Mouse (Mus musculus) urinary bladder, postnatal 10 days (tissue): ENCODE results near the gene Laptm5.

Experiments used
- DNase-seq: peaks from one replicate; pipeline ENCODE4 v3.0.0; 2022; ENCODE audit warnings: low spot score

The Laptm5 gene

DNA sequence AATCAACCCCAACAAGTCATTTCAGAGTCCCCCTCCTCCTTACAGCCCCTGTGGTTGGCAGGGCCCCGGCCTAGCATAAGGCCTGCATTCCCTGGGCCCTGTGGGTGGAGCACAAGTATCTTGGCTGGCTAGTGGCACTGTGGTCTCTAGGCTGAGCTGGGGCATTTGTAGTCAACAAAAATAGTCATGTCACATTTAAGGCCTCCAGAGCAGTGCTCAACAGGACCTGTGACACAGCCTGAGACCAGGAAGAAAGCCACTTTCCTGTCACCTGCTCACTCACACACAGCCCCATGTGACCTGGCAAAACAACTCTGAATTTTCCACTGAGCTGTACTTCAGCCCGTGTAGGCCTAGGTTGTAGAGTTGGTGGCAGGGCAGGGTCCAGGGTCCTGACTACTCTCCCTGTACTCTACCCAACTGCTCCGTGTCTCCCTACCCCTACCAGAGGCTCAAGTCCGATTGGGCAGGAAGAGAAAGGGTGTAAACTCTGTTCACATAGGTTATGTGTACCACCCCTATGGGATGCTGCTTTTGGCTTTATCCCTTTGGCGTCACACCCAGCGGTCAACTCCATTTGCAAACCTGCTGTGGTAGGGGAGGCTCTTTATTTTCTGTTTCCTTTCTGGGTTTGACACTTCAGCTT, 13.0 kb upstream of the Laptm5 start:
- DNase-seq = no peak

DNA sequence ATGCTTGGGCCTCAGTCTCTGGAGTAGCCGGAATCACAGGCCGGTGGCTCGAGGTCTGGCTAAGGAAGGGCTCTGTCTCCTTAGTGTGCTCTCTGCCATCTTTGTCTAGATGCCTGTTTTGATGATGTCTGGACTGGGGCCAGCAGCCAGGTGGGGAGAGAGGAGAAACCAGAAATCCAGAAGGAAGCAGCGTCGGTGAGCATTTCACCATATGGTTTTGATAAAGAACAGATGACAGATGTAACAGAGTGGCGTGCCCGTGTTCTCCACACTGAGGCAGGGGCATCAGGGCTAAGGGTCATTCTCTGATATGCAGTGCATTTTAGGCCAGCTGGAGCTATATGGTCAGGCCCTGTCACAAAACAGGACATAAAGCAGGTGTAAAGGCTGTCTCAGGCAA, 12.2 kb upstream of the Laptm5 start:
- no peak for DNase-seq

DNA sequence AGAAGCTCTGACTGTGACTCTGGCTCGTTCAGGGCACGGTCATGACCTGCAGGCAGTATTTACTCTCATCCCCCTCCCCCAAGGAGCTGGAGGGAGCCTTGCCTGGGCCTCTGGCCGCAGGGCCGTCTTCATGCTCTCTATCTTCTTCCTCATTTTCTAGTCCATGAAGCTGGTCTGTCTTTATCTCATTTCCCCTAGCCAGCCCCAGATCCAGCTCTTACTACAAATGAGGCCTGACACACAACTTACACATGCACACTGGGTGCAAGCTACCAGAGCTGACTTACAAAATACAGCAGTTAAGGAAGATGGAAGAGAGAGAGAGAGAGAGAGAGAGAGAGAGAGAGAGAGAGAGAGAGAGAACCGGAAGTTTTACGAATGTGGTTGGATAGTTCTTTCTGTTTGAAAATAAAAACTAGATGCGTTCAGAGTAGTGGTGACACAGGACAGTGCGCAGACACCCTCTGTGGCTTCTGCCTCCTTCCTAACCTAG, 10.6 kb upstream of the Laptm5 start:
- no peak for DNase-seq

DNA sequence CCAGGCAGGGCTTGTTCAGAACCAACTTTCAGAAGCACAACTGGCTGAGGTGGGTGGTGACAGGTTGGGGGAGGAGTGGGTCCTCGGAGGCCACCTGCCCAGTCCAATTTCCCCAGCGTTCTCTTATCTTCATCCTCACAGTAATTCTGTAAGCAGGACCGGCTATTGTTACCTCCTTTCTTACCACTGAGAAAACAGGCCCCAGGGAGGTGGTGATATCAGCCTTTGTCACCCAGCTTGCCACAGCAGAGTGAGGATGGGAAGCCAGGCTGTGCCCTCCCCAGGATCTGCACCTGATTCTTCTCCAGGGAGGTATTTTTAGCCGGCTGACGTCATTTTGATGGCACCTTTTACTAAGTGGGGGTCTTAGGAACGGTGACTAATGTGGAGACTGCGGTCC, 7.9 kb upstream of the Laptm5 start:
- DNase-seq = no peak

DNA sequence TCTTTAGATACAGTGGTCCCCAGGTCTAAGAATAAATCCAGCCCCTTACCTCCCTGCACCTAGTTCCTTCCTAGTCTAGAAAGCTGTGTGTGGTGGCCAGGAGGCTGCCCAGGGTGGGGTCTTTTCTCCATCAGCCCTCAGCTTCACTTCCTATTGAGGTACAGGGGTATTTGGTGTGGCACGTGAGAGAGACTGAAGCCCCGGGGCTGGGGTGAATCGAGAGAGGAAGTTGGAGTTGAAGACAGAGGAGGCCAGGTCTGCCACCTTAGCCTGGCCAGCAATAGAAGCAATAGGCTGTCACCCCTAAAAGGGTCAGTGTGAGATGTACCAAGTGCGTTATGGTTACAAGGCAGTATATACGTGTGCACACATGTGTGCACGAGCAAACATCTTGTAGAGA, 7.0 kb upstream of the Laptm5 start:
- DNase-seq = no peak

DNA sequence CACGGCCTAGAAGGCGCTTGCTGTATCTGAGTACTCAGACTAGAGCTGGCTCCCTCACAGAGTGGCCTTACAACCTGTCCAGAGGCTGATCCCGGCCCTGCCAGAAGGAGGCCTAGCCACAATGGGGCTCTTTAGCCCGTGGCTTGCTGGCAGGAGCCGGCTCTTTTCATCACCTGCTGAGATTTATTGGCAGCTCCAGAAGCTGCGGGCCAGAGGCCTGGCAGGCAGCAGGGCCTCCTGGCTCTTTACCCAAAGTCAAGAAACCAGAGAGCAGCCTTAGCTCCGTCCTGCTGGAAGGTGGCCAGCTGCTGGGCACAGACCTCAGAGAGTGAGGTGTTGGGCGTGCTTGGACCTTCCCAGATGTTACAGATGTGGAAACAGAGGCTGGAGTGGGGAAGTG, 6.6 kb upstream of the Laptm5 start:
- DNase-seq = no peak

DNA sequence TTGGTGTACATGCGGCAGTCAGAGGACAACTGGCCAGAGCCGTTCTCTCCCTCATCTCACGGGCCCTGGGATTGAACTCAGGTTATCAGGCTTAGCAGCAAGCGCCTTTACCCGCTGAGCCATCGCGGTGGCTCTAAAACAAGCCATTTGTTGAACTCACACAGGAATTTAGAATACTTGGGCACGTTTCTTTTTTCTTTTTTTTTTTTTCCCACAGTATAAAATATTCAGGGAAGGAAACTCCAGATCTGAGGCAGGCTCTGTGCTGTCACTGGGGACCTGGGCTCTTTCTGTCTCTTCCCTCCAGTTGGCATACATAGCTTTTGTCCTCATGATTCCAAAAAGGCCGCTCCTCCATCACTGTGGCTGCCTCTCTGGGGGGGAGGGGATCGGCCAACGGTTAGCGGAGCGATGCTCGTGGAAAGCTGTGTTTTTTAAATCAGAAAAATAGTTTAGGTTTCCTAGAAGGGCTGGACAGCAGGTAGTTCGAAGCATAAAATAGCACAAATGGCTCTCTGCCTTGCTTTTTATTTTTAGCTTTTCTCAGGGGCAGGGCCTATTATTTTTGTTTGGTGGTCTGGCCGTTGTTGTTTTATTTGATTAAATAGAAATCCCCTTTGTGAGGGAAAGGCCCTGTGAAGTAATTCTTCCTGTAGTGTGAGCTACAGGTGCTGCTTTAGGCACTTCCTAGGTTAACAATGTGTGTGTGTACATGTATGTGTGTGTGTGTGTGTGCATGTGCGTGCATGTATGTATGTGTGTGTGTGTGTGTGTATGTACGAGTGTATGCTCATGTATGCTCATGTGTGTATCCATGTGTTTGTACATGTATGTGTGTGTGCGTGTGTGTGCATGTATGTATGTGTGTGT, 5.5 kb upstream of the Laptm5 start:
- no peak for DNase-seq

DNA sequence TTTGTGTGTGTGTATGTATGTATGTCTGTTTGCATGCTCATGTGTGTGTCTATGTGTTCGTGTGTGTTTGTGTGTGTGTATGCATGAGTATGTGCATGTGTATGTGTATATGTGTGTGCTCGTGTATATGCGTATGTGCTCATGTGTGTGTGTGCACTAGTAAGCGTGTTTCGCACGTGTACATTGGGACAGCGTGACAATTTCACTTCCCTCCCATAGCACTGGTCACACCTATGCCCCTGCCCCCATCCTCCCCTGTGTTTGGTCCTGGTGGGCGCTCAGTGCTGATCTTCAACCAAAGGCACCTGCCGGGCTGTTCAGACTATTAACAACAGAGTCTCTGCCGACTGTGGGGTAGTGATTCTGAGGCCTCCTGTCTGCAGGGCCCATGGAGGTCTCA, 4.8 kb upstream of the Laptm5 start:
- DNase-seq = no peak

DNA sequence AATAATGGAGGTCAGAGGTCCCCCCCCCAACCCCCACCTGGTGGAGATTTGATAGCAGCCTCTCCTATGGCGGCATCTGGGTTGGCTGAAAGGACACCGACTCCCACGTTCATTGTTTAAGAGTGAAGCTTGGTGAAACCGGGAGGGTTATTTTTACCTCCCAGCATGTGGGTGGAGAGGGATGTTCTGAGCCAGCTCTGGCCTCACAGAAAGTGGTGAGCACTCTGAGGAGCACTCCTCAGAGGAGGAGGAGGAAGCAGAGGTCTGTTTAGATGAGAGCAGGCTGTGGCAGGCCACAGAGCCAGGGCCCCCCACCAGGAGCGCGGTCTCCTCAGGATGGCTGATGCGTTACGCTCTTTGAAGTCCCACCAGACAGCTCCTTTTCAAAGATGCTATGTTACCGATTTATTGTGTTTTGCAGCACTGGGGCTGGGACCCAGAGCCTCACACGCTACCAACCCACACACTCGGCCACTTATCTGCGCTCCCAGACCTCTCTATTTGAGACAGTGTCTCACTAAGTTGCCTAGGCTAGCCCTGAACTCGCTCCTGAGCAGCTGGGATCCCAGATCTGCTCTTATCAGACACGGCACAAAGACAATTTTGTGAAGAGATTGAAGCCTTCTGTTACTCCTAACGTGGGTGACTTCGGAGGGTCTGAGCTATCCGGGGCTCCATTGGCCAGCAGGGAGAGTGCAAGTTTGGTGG, 3.6 kb upstream of the Laptm5 start:
- no peak for DNase-seq

DNA sequence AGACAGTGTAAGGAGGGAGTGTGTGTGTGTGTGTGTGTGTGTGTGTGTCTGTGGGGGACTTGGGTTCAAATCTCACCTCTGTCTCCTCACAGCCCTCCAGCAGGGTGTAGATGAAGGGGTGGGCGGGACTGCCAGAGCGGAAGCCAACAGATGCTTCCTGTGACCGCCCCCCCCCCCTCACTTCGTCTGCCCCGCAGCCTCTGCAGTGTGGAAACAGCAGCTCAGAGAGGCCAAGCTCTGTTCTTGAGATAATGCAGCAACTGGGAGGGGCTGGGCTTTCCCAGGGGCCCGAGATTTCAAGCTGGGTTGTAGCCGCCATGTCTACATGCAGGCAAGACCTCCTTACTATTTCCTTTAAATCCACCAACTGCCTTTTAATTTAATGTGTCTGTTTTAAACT, 2.3 kb upstream of the Laptm5 start:
- no peak for DNase-seq

DNA sequence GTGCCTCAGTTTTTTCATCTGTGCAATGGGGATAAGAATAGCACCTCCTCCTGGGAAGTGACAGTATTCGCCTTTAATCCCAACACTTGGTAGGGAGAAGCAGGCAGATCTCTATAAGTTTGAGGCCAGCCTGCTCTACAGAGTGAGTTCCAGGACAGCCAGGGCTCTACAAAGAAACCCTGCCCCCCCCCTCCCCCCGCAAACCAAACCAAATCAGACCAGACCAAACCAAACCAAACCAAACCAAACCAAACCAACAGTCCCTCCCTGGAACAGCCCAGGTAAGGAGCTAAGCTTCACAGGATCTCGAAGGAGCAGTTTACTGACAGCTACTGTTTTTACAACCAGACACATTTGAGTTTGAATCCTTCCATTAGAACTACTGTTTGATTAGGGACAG, 299 bp upstream of the Laptm5 start:
- no peak for DNase-seq

DNA sequence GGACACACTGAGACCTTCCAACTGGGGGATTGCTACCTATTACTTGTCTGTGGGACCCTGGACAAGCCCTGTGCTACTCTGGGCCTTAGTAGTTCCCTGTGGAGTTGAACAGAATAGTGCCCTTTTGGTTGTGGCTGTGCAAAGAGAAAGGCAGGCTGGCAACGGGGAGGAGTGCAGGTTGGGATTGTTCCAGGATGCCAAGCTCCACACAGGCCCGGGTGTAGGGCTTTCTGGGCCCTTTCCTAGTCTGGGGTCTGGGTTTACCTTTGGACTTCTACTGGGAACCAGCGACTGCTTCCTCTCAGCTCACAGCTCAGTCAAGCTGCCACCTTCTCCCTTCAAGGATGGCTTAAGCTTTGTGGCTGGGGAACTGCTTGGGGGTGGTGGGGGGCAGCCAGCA, 586 bp downstream of the Laptm5 start:
- DNase-seq = no peak

DNA sequence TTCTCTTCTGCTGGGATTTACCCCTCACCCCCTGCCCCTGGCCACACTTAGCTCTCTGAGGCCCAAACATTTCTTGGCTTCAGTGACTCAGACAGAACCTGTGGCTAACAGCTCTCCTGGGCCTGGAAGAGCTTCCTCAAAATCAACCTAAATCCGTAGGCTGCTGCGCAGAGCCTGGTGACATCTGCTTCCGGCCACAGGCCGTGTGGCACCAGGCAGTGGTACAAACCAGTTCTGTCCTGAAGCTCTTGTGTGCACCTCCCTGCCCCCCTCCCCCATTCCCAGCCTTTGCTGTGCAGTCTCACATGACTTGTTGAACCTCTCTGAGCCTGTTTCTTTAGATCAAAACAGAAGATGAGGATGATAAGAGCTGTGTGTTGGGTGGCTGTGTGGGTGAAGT, 1.1 kb downstream of the Laptm5 start:
- no peak for DNase-seq

DNA sequence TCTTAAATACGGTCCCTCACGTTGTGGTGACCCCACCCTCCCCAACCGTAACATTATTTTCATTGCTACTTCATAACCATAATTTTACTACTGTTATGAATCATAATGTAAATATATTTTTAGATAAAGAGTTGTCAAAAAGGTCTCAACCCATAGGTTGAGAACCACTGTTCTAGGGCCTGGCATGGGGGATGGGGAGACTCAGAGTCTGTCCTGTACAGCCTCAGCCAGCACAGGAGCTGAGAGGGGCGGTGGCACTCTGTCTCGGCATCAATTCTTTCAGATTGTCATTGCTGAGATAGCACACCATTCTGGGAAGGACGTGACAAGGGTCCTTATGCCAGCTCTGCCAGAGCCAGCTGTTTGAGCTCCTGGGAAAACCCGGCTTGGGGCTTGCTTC, 1.6 kb downstream of the Laptm5 start:
- no peak for DNase-seq

DNA sequence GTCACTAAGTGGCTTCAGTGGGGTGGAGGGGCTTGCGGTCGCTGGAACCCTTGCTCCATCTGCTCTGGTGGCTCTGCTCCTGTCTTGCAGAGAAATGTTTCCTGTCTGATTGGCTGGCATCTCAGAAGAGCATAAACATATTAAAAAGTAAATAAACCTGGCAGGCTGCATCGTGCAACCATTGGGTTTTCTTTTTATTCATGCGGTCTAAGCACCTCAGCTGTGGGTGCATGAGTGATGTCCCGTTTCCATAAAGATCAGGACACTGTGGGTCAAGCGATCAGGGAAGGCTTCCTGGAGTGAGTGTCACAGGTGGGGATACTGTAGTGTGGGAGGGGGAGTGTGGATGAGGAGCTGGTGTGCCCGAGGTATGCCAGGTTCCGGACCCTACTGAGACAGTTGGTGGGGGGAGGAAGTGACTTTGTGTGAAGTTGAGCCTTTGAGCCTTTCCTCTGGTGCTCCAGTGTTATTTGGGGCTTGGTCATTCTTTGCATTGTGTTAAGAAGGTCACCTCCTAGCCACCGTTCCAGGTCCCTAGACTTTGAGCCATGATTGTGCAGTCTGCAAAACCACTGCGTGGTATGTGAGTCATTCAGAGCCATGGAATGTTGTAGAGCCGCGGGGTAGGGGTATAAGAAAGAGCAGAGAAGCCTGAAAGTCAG, 2.2 kb downstream of the Laptm5 start:
- no peak for DNase-seq

DNA sequence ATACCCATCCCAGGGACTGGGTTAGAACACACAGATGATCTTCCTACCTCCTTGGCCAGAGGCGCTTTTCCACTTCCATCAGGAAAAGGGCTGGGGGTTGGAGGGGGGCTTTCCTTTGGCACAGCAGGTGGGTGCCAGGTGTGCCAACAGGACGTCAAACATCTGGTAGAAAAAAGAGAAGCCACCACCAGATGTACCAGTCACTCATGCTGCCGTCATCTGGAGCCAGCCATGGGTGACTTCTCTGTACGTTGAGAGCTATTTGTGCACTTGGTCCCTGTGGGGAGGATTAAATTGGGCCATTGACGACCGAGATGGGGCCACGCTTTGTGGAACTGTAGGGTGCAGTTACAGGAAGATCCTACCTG, 2.7 kb downstream of the Laptm5 start:
- DNase-seq = no peak

DNA sequence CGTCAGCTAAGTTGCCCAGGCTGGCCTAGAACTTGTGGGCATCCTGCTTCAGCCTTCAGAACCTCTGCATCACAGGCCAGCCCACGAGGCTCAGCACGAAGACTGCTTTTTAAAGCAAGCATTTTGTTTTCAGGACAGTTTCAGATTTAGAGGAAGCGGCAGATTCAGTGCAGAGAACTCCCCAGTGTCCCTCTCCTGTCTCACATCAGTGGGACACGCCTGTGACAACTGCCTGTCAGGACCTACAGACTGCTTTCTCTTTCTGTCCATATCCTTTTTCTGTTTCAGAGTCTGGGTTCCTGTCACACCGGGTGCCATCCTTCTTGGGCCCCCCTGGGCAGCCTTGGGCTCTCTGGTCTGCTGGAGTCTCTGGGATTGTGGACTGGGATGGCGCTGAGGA, 3.7 kb downstream of the Laptm5 start:
- no peak for DNase-seq

DNA sequence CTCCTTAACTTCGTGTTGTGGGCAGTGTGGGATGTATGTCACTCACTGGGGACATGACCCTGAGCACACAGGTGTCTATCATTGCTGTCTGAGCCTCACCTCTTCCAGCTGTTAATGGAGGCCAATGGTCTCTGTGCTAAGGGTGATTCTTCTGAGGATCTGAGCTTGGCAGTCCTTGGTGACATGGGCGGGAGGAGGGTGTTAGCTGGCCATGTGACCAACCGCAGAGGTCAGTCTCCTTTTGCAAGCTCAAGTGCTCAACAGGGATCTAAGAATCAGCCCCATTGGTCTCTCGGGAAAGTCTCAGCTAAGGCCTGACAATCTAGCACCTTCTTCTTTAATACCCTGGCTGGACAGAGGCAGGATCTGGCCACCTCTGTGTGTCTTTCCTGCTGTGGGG, 4.6 kb downstream of the Laptm5 start:
- DNase-seq = no peak

DNA sequence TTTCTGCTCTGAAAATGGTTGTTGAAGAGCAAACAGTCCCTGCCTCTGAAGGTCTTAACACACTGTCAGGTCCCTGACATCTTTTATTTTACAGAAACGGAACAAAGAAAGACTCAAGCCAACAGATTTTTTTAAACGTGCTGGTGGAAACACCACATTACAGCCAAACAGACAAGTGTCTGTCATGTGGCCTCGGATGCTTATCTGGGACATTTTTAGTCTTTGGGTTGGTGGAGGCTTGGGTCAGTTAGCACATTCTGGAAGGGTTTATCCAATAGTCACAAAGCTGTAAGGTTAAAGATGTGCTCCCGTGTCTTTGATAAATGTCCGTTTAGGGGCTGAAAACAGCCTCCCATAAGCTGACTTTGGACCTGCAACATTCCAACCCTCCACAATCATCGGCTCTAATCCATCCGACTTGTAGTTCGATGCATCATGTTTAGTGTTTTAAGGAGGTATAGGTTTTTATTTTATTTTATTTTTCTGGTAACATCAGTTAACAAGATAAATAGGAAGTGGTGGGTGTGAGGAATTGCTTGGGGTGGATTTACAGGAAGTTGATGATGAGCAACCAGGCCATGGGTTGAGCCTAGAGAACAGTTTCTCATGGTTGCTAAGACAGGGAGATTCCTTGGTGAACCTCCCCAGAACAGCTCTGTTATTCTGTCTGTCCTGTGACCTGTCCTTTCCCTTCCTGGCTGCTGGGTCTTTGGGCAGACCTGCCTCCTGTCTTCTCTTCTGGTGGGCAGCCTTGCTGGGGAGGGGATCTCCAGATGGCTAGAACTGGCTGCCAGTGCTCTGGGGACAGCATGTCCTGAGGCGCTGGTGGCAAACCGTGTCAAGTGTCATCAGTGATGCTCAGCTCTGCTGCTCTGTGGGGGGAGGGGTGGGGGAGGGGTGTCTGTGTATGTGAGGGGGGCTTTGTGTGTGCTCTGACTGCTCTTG, 6.2 kb downstream of the Laptm5 start:
- no peak for DNase-seq

DNA sequence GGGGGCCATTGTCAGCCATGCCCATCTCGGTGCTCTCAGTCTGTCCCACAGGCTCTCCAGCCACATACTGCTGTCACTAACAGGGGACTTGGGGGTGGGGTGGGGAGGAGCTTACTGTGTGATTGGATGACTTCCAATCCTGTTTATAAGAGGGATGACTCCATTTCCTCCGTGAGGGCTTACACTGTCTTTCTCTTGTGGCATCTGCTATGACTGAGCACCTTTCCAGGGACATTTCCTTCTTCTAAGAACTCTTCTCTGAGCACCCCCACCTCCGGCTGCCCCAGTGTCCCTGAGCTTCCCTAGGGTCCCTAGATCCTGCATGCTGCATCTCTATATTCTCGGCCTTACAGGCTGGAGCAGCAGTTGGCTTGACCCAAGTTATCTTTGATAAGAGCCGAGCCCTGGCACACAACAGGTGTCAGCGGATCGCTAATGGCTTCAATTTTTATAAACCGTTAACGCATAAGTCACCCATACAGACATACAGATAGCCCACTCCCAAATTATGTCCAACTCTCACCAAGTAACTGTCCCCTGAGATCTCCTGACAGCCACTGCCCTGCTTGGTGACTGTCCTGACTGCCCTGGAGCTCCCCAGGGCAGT, 6.9 kb downstream of the Laptm5 start:
- DNase-seq = no peak
